Mouse (Mus musculus) brain, embryonic 14.5 days (tissue): Measurements from ENCODE around the gene Letmd1.

Experiments
- CTCF ChIP-seq: fragments of 200-500 bp; IDR thresholded peaks from 2 replicates; pipeline ENCODE4 v1.5.1; 2012; ENCODE audit warnings: inconsistent platforms, mild to moderate bottlenecking, moderate library complexity, borderline replicate concordance; ENCODE audit not compliant: insufficient read depth, insufficient read length; ENCODE audit errors: extremely low read depth
- POLR2A ChIP-seq: fragments of 200-500 bp; IDR thresholded peaks from 2 replicates; pipeline ENCODE4 v1.6.1; 2012; ENCODE audit warnings: mild to moderate bottlenecking, inconsistent platforms, borderline replicate concordance; ENCODE audit not compliant: poor library complexity, insufficient read depth, insufficient read length, severe bottlenecking; ENCODE audit errors: extremely low read depth

- TF ChIP-seq POLR2A (no peak), CTCF (no peak)
These were observed 7.2 kb upstream of the Letmd1 start for GRCm38 (mm10) chr15:100461646-100462045.
